Mouse (Mus musculus) erythroblast, embryonic 14.5 days (primary cell): ENCODE data around the gene Slc5a5. TPM values are rescaled to one million over a fixed set of nuclear protein-coding genes. Genes with fewer than 3 reads are reported as not detected.

Experiments
- H3K27me3 ChIP-seq: 2 replicates; pipeline ENCODE4 v1.6.1; 2012; ENCODE audit warnings: inconsistent platforms; ENCODE audit not compliant: control insufficient read depth
- H3K36me3 ChIP-seq: 2 replicates; pipeline ENCODE4 v1.6.1; 2012; ENCODE audit warnings: mild to moderate bottlenecking, inconsistent platforms; ENCODE audit not compliant: control insufficient read depth
- H3K4me1 ChIP-seq: 2 replicates; pipeline ENCODE4 v1.6.1; 2012; ENCODE audit warnings: inconsistent platforms; ENCODE audit not compliant: control insufficient read depth
- H3K4me3 ChIP-seq: replicated peaks from 2 replicates; pipeline ENCODE3; 2012; ENCODE audit warnings: moderate library complexity, mild to moderate bottlenecking, inconsistent platforms
- H3K9me3 ChIP-seq: 2 replicates; pipeline ENCODE4 v1.6.1; 2012; ENCODE audit warnings: low read length, inconsistent platforms, mixed read lengths; ENCODE audit not compliant: control insufficient read depth
- GATA1 ChIP-seq: IDR thresholded peaks from 2 replicates; pipeline ENCODE4 v1.6.1; 2012; ENCODE audit warnings: low read length, inconsistent platforms, mixed read lengths
- TAL1 ChIP-seq: IDR thresholded peaks from 3 replicates; pipeline ENCODE4 v1.6.1; 2012; ENCODE audit warnings: low read length, inconsistent platforms, mixed read lengths
- polyA plus RNA-seq: library from polyadenylated mRNA; stranded (reverse); fragments of >175 nt; gene quantifications from 2 replicates; pipeline ENCODE4 v1.2.3, GENCODE M21; 2012

Gene Slc5a5
- polyA plus RNA-seq, 1 experiment = 0.03 TPM

- H3K27me3 ChIP-seq = peaks cover 36% of the 10 kb centered on the region
- no peaks in the 10 kb centered on the region for H3K36me3 ChIP-seq
- TF ChIP-seq TAL1 = no peak
- TF ChIP-seq GATA1 = no peak
- H3K4me3 ChIP-seq = no peak overlapping the region
- H3K4me1 ChIP-seq = peaks cover 44% of the 10 kb centered on the region
- H3K9me3 ChIP-seq = no peaks in the 10 kb centered on the region
Observed at GRCm38 (mm10) chr8:70852595-70853231, 39.8 kb downstream of the Slc5a5 start.

GRCm38 (mm10) chr8:70851837-70852236, 40.7 kb downstream of the Slc5a5 start:
- no peaks in the 10 kb centered on the region for H3K36me3 ChIP-seq
- no peak overlapping the region for H3K4me3 ChIP-seq
- peaks cover 42% of the 10 kb centered on the region for H3K27me3 ChIP-seq
- TF ChIP-seq GATA1 = no peak
- TF ChIP-seq TAL1 = no peak
- H3K4me1 ChIP-seq = peaks cover 40% of the 10 kb centered on the region
- H3K9me3 ChIP-seq = no peaks in the 10 kb centered on the region

GRCm38 (mm10) chr8:70850947-70851346, 41.6 kb downstream of the Slc5a5 start:
- no peak for TF ChIP-seq GATA1
- TF ChIP-seq TAL1 = no peak
- H3K4me3 ChIP-seq = no peak overlapping the region
- peaks cover 40% of the 10 kb centered on the region for H3K27me3 ChIP-seq
- no peaks in the 10 kb centered on the region for H3K9me3 ChIP-seq
- no peaks in the 10 kb centered on the region for H3K36me3 ChIP-seq
- H3K4me1 ChIP-seq = peaks cover 41% of the 10 kb centered on the region

- Histone ChIP-seq H3K4me1 (peaks cover 44% of the 10 kb centered on the region), H3K9me3 (no peaks in the 10 kb centered on the region), H3K36me3 (peaks cover under 1% of the 10 kb centered on the region; the same call in 1 of the 2 replicates), H3K4me3 (no peak overlapping the region), H3K27me3 (peaks cover 34% of the 10 kb centered on the region)
- TF ChIP-seq GATA1 (no peak), TAL1 (no peak)
Observed at GRCm38 (mm10) chr8:70850132-70850845, 42.3 kb downstream of the Slc5a5 start.

GRCm38 (mm10) chr8:70849333-70849990, 43.1 kb downstream of the Slc5a5 start:
- peaks cover 28% of the 10 kb centered on the region for H3K27me3 ChIP-seq
- H3K4me1 ChIP-seq = peaks cover 50% of the 10 kb centered on the region
- TF ChIP-seq TAL1 (no peak), GATA1 (no peak)
- H3K9me3 ChIP-seq = no peaks in the 10 kb centered on the region
- H3K4me3 ChIP-seq = no peak overlapping the region
- peaks cover 3% of the 10 kb centered on the region; the same call in 1 of the 2 replicates for H3K36me3 ChIP-seq

- Histone ChIP-seq H3K4me3 (no peak overlapping the region), H3K9me3 (no peaks in the 10 kb centered on the region), H3K4me1 (peaks cover 70% of the 10 kb centered on the region), H3K27me3 (peaks cover 22% of the 10 kb centered on the region), H3K36me3 (peaks cover 17% of the 10 kb centered on the region)
- no peak for TF ChIP-seq TAL1
- no peak for TF ChIP-seq GATA1
Observed at GRCm38 (mm10) chr8:70846371-70847154, 46.0 kb downstream of the Slc5a5 start.

- peaks cover 77% of the 10 kb centered on the region for H3K4me1 ChIP-seq
- H3K36me3 ChIP-seq = peaks cover 17% of the 10 kb centered on the region
- no peaks in the 10 kb centered on the region for H3K9me3 ChIP-seq
Observed at GRCm38 (mm10) chr8:70845108-70845507, 47.4 kb downstream of the Slc5a5 start.

GRCm38 (mm10) chr8:70844523-70844922, 48.0 kb downstream of the Slc5a5 start:
- Histone ChIP-seq H3K36me3 (peaks cover 17% of the 10 kb centered on the region), H3K27me3 (peaks cover 22% of the 10 kb centered on the region), H3K4me1 (peaks cover 78% of the 10 kb centered on the region), H3K9me3 (no peaks in the 10 kb centered on the region), H3K4me3 (peak overlapping the region; percentile 90)
- TF ChIP-seq TAL1 = no peak
- TF ChIP-seq GATA1 = no peak

More at GRCm38 (mm10) chr8:70845108-70845507, 47.4 kb downstream of the Slc5a5 start:
- Histone ChIP-seq H3K4me3 (no peak overlapping the region), H3K27me3 (peaks cover 22% of the 10 kb centered on the region)
- TF ChIP-seq GATA1 (no peak), TAL1 (no peak)
